Mouse (Mus musculus) ES-Bruce4 (cell line): ENCODE data around the gene Med23. TPM values are rescaled to one million over a fixed set of nuclear protein-coding genes. Genes with fewer than 3 reads are reported as not detected.

Experiments used
- H3K27ac ChIP-seq: 2 replicates; pipeline ENCODE4 v1.5.1; 2012; ENCODE audit warnings: low read length, inconsistent platforms; ENCODE audit not compliant: insufficient read depth
- H3K27me3 ChIP-seq: 2 replicates; pipeline ENCODE4 v1.6.1; 2012; ENCODE audit warnings: mild to moderate bottlenecking, low read length, inconsistent platforms; ENCODE audit not compliant: control insufficient read depth, poor library complexity, insufficient read depth, severe bottlenecking
- H3K36me3 ChIP-seq: 2 replicates; pipeline ENCODE4 v1.6.1; 2012; ENCODE audit warnings: inconsistent platforms, mild to moderate bottlenecking, low read length, moderate library complexity; ENCODE audit not compliant: control insufficient read depth, poor library complexity, insufficient read depth, severe bottlenecking
- H3K4me1 ChIP-seq: one replicate; pipeline ENCODE4 v1.8.1; 2011; ENCODE audit warnings: low read length; ENCODE audit not compliant: control insufficient read depth, insufficient read depth
- H3K4me3 ChIP-seq: 2 replicates; pipeline ENCODE4 v1.5.1; 2011; ENCODE audit warnings: low read depth, mild to moderate bottlenecking, low read length
- H3K9ac ChIP-seq: 2 replicates; pipeline ENCODE4 v1.6.1; 2012; ENCODE audit warnings: low read depth, mild to moderate bottlenecking, inconsistent platforms; ENCODE audit not compliant: poor library complexity, severe bottlenecking
- H3K9me3 ChIP-seq: replicated peaks from 2 replicates; pipeline ENCODE4 v1.6.1; 2012; ENCODE audit warnings: mild to moderate bottlenecking, low read length, inconsistent platforms; ENCODE audit not compliant: control insufficient read depth, poor library complexity, insufficient read depth, severe bottlenecking
- CTCF ChIP-seq: IDR thresholded peaks from one replicate; pipeline ENCODE4 v1.8.1; 2011; ENCODE audit warnings: low read depth, low read length
- EP300 ChIP-seq: IDR thresholded peaks from 2 replicates; pipeline ENCODE4 v1.6.1; 2011; ENCODE audit warnings: low read depth, low read length; ENCODE audit not compliant: insufficient read depth
- POLR2A ChIP-seq: IDR thresholded peaks from one replicate; pipeline ENCODE4 v1.8.1; 2011; ENCODE audit warnings: low read length; ENCODE audit not compliant: insufficient read depth
- polyA plus RNA-seq: library from polyadenylated mRNA; stranded (reverse); fragments of >200 nt; gene quantifications from 2 replicates; pipeline ENCODE4 v1.2.4, GENCODE M21; 2011; ENCODE audit warnings: low read depth; ENCODE audit not compliant: missing spikeins, insufficient read depth, insufficient read length

The Med23 gene
- polyA plus RNA-seq, 1 experiment: 43.2 TPM

DNA sequence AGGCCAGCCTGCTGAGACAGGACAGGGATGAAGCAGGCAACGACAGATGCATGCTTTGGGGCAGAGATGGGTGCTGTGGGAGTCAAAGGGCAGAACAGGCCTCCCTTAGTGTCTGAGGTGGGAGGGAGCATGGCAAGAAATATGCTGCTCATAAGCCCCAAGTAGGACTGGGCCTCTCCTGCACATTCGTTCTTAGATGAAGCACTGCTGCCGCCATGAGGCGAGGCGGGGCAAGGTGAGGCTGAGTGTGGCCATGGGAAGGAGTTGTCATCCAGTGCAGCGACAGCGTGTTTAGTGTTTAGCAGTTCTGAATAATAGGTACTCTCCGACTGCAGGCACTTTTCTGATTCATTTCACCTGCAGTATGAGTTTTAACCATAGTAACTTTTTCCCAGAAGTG is 26.1 kb downstream of the Med23 start:
- peaks cover 32% of the 10 kb centered on the region for H3K36me3 ChIP-seq
- no peak overlapping the region for H3K9ac ChIP-seq
- H3K27me3 ChIP-seq: no peaks in the 10 kb centered on the region
- no peaks in the 10 kb centered on the region for H3K9me3 ChIP-seq
- peak; percentile 40 for TF ChIP-seq CTCF
- TF ChIP-seq EP300: no peak
- no peak for TF ChIP-seq POLR2A
- no peaks in the 10 kb centered on the region for H3K4me1 ChIP-seq
- H3K4me3 ChIP-seq: no peak overlapping the region
- no peak overlapping the region for H3K27ac ChIP-seq

DNA sequence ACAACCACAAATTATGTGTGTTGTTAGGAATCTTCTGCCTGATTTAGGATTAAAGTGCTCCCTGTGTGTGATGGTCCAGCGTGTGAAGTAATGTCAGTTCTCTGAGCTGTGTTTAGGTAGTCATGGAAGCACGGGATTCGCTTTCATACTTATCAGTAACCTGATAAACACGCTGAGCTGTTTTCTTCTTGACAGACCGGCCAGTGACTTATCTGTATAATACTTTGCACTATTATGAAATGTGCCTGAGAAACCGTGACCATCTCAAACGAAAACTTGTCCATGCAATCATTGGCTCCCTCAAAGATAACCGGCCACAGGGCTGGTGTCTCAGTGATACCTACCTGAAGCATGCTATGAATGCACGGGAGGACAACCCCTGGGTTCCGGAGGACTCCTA is 35.8 kb downstream of the Med23 start:
- Histone ChIP-seq H3K9me3 (no peaks in the 10 kb centered on the region), H3K4me1 (no peaks in the 10 kb centered on the region), H3K27me3 (no peaks in the 10 kb centered on the region), H3K9ac (no peak overlapping the region), H3K36me3 (peaks cover 36% of the 10 kb centered on the region), H3K4me3 (no peak overlapping the region), H3K27ac (no peak overlapping the region)
- TF ChIP-seq EP300 (no peak), CTCF (no peak), POLR2A (no peak)

DNA sequence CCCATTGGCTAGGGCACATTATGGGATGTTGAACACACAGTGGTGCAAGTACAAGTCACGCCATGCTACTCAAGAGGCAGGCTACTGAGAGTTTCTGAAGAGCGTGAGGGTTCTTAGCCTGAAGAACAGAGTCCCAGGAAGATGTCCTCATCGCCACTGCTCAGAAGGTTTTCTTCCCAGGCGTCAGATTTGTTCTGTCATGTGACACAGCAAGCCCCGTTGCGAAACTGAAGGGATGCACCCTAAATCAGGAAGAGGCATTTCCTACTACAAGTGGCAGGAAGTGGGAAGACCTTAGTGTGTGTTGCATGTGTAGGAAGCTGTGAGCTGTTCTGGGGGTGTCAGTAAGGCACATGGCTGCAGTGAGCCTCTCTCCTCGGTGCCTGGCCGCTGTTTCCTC is 41.4 kb downstream of the Med23 start:
- H3K4me1 ChIP-seq: no peaks in the 10 kb centered on the region
- H3K36me3 ChIP-seq: peaks cover 19% of the 10 kb centered on the region
- H3K9me3 ChIP-seq: no peaks in the 10 kb centered on the region
- H3K4me3 ChIP-seq: no peak overlapping the region
- no peaks in the 10 kb centered on the region for H3K27me3 ChIP-seq
- no peak overlapping the region for H3K27ac ChIP-seq
- H3K9ac ChIP-seq: no peak overlapping the region
- TF ChIP-seq POLR2A (no peak), EP300 (no peak), CTCF (no peak)

DNA sequence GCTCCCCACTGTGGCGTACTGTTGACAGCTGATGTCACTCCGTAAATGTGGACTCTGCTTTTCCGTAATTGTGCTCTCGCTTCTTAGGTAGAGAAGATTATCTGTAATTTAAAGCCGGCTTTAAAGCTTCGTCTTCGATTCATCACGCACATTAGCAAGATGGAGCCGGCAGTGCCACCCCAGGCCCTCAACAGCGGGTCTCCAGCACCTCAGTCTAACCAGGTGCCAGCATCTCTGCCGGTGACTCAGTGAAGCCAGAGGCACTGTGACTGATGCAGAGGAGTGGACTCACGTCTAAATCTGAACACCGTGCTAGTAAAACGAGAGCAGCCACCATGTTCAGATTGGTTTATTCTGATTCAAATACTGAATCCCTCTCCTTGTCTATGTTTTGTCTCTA is 42.8 kb downstream of the Med23 start:
- TF ChIP-seq EP300 (no peak), POLR2A (no peak), CTCF (no peak)
- H3K9me3 ChIP-seq: no peaks in the 10 kb centered on the region
- H3K9ac ChIP-seq: no peak overlapping the region
- peaks cover 15% of the 10 kb centered on the region for H3K36me3 ChIP-seq
- no peak overlapping the region for H3K27ac ChIP-seq
- H3K4me1 ChIP-seq: no peaks in the 10 kb centered on the region
- H3K27me3 ChIP-seq: no peaks in the 10 kb centered on the region
- H3K4me3 ChIP-seq: no peak overlapping the region

DNA sequence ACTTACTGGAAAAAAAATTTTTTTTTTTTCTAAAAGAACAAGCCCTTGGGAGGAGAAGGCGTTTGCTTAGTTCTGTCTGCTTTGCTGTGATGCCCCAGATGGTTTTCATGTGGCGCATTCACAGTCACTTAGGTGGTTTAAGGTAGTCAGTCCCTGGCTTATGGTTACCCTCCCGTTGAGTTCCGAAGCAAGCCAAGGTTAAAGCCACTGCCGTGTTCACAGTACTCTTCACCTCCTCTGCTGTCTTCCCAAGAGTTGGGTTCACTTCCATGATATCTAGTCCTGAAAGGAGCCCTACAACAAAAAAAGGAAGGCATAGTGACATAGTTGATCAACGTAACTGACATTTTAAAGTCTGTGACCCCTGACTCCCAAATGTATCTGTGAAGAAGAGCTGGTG is 45.7 kb downstream of the Med23 start:
- H3K27ac ChIP-seq: no peak overlapping the region
- peaks cover 7% of the 10 kb centered on the region; the same call in 1 of the 2 replicates for H3K36me3 ChIP-seq

DNA sequence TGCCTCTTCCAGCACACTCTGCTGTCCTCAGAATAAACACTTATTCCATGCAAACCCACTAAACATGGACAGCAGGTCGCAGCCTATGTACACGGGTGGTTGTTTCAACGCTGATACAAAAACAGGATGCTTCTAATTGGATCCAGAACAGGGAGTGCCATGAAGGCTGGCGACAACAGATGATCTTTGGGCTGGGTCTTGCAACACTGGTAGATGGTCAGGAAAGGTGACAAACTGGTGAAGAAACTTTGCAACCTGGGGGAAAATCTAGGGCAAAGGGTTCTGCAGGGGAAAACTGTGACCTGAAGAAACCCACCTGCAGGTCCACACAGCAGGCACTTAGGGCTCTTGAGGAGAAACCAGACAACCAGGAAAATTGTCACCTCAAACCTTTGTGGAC is 53.2 kb downstream of the Med23 start:
- Histone ChIP-seq H3K36me3 (no peaks in the 10 kb centered on the region), H3K27me3 (no peaks in the 10 kb centered on the region), H3K9ac (no peak overlapping the region), H3K27ac (no peak overlapping the region), H3K4me3 (no peak overlapping the region), H3K9me3 (no peaks in the 10 kb centered on the region), H3K4me1 (no peaks in the 10 kb centered on the region)
- TF ChIP-seq POLR2A: no peak
- TF ChIP-seq CTCF: no peak
- no peak for TF ChIP-seq EP300

More for the DNA sequence above, 45.7 kb downstream of the Med23 start:
- TF ChIP-seq CTCF (no peak), POLR2A (no peak)
- H3K9ac ChIP-seq: no peak overlapping the region
- no peaks in the 10 kb centered on the region for H3K27me3 ChIP-seq
- H3K4me1 ChIP-seq: no peaks in the 10 kb centered on the region
- H3K9me3 ChIP-seq: no peaks in the 10 kb centered on the region
- no peak overlapping the region for H3K4me3 ChIP-seq
